9 mouse cellular contexts compared by ENCODE assay signal in genomic region chr12:107812549-107813335, GRCm38 (mm10).
A peak's percentile ranks its signal among the peaks of the same experiment; 100 is the strongest.
DNase-seq lines count a peak whose midpoint lies in the region; ATAC-seq and TF ChIP-seq lines count a peak whose summit lies in the region.
"Had no signal": no experiment of that assay in that cellular context is flagged by ENCODE, and none has a peak within 500 bp of the region (broad histone marks: within the 10 kb centered on the region; RNA-seq: fewer than 3 reads in every experiment).

No protein-coding gene starts in this region.

- no peak for ATAC-seq in embryonic facial prominence, embryonic 12.5 days (ENCODE audit: insufficient number of reproducible peaks, insufficient read depth, low FRiP score, low TSS enrichment)
- ATAC-seq in midbrain, postnatal 0 days (ENCODE audit: low FRiP score), result no peak
- ATAC-seq in megakaryocyte, adult 5-6 weeks (ENCODE audit: poor library complexity, severe bottlenecking), result no peak
- no peak for ATAC-seq in megakaryocyte progenitor cell, adult 5-6 weeks (replicated peaks; ENCODE audit: poor library complexity)

- intact Hi-C loops in left cerebral cortex, adult 2 months (cut with DNase I), result loop anchor here (5.0 kb wide), 1 partner anchor 115 kb away; no protein-coding TSS in a partner anchor

- no peak overlapping the region for H3K4me3 ChIP-seq in left cerebral cortex, adult 2 months
- H3K4me3 ChIP-seq in embryonic facial prominence, embryonic 12.5 days, result no peak overlapping the region
- H3K4me3 ChIP-seq in midbrain, postnatal 0 days (ENCODE audit: low read depth, low read length), result no peak overlapping the region
- H3K4me3 ChIP-seq: erythroblast, embryonic 14.5 days had no signal

- peak overlapping the region; percentile 37 for H3K27ac ChIP-seq in left cerebral cortex, adult 2 months
- peak overlapping the region; percentile 36; the same call in 1 of the 2 replicates for H3K27ac ChIP-seq in embryonic facial prominence, embryonic 12.5 days
- no peak overlapping the region for H3K27ac ChIP-seq in midbrain, postnatal 0 days (ENCODE audit: low read depth, low read length)
- H3K27ac ChIP-seq: macrophage had no signal

- WGBS in embryonic facial prominence, embryonic 12.5 days, result 39% methylated on average over 14 of the region's 14 CpGs
- 63% methylated on average over 14 of the region's 14 CpGs for WGBS in midbrain, postnatal 0 days

- no peak overlapping the region for H3K4me2 ChIP-seq in embryonic facial prominence, embryonic 12.5 days (replicated peaks)
- no peak overlapping the region for H3K4me2 ChIP-seq in midbrain, postnatal 0 days (ENCODE audit: low read depth, low read length, poor library complexity, severe bottlenecking)

- H3K4me1 ChIP-seq in embryonic facial prominence, embryonic 12.5 days, result peaks cover 22% of the 10 kb centered on the region
- H3K4me1 ChIP-seq in midbrain, postnatal 0 days (ENCODE audit: insufficient read depth, low read length), result no peaks in the 10 kb centered on the region

- no peaks in the 10 kb centered on the region for H3K9me3 ChIP-seq in embryonic facial prominence, embryonic 12.5 days
- H3K9me3 ChIP-seq in midbrain, postnatal 0 days (ENCODE audit: low read length), result no peaks in the 10 kb centered on the region

- no peak overlapping the region for H3K9ac ChIP-seq in embryonic facial prominence, embryonic 12.5 days
- H3K9ac ChIP-seq in midbrain, postnatal 0 days (replicated peaks; ENCODE audit: low read length, poor library complexity, severe bottlenecking), result no peak overlapping the region

- no peak for TF ChIP-seq CTCF in left cerebral cortex, adult 2 months (IDR thresholded peaks at IDR 0.05)
- no peak for TF ChIP-seq CTCF in midbrain, postnatal 0 days (IDR thresholded peaks at IDR 0.05)

- peak in 1 of 2 experiments; percentile 17 for DNase-seq in left cerebral cortex, adult 2 months (ENCODE audit: extremely low spot score in 1 of 2, low spot score in 2 of 2)
- DNase-seq in left cerebral cortex, adult 11 months (ENCODE audit: low spot score), result no peak
- peak; percentile 8 for DNase-seq in NIH3T3 (ENCODE audit: low read depth)
- peak; percentile 7 for DNase-seq in midbrain, postnatal 0 days (ENCODE audit: low spot score)

- H3K36me3 ChIP-seq in embryonic facial prominence, embryonic 12.5 days, result no peaks in the 10 kb centered on the region
- H3K36me3 ChIP-seq in midbrain, postnatal 0 days (ENCODE audit: insufficient read depth, low read length), result no peaks in the 10 kb centered on the region

- H3K27me3 ChIP-seq in embryonic facial prominence, embryonic 12.5 days, result peaks cover 3% of the 10 kb centered on the region; the same call in 1 of the 2 replicates
- H3K27me3 ChIP-seq in midbrain, postnatal 0 days (ENCODE audit: insufficient read depth, low read length), result no peaks in the 10 kb centered on the region
